Mouse (Mus musculus) heart, postnatal 25 days (tissue): ENCODE measurements at regions not wholly inside any gene's neighbourhood (a gene's known extent, or its start where the extent isn't known, plus 50 kb on each side); places are given as distances from the start of the nearest gene placed in this dataset.

Source experiments
- DNase-seq: peaks from one replicate; pipeline ENCODE4 v3.0.0; 2022; ENCODE audit warnings: low spot score
- intact Hi-C: fragments of 180-260 bp; cut with DNase I; formaldehyde crosslinking; loops from one replicate; pipeline ENCODE4 v1.15.1; 2025

DNA sequence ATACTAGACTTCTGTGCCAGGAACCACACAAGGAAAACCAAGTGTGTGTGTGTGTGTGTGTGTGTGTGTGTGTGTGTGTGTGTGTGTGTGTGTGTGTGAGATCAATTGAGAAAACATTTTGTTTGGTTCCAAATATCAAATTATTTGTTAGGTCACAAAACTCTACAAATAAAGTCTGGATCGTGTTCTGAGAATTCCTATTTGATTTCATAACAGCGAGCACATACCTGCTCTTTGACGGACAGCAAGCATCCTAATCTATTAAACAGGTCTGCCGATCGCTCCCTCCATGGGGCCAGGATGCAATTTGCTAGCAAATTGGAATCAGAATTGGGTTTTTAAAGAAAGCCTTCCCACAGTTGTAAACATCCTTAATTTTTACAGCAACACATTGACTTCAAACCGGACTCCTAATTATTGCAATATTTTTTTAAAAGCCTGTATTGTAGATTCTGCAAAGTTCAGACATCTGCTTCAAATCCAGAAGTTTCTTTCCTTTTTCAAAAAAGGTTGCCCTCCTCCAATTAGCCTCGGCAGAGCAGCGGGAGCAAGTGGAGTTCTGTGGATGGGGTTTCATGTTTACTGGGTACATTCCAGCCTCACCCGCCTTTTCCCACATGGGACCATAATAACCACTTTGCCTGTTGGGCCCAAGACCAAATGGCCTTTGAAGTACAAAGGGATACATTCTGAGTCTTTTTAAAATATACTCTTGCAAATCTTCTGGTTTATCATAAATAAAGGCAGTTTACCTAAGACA lies 223.2 kb downstream of the Fam49a start:
- intact Hi-C loops: no loop called here
- no peak for DNase-seq

DNA sequence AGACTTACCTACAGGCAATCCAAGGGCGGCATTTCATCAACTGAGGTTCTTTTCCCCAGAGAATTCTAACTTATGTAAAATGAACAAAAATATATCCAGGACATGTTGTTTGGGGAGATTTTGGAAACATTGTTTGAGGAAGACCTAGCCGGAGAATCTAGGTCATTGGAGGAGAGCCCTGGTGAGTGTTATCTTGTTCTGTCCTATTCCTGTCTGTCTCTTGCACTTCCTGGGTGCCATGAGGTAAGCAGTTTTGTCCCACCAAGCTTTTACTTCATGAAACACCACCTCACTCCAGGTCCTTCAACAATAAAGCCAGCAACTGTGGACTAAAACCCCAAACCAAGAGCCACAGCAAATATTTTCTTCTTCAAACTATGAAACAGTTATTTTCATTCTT lies 218.5 kb downstream of the Fam49a start:
- no peak for DNase-seq
- intact Hi-C loops: no loop called here

DNA sequence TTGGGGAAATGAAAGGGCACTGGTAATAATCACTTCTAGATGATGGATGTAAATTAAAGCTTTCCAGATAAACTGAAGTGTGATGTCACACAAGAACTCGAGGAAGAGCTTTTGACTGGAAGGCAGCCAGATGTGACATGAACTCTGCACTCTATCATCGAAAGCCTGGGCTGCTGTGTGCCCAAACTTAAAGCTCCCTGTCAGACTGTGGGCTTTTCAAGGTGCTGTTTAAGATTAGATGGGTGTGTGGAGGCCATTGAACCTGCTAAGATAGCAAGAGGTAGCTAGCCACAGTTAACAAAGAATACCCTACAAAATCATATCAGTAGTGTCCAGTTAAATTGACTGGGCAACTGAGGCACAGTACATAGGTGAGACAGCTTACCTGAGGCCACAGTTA lies 190.1 kb downstream of the Fam49a start:
- intact Hi-C loops: no loop called here
- DNase-seq: no peak

DNA sequence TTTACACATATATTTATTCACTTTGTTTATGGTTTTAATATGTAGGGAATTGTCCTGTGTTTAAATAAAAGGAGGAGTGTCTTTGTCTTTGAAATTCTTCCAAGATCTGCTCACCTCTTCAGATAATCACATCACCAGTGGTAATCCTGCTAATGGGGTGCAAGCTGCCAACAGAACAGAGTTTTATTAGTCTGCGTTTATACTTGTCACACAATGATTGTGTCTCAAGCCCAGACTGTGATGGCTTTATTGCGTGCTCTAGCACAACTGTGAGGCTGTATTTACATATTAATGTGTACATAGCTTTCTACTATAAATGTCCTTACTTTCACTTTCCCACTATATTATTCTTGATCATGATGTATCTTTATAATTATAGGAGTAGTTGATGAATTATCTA lies 184.8 kb downstream of the Fam49a start:
- no peak for DNase-seq

DNA sequence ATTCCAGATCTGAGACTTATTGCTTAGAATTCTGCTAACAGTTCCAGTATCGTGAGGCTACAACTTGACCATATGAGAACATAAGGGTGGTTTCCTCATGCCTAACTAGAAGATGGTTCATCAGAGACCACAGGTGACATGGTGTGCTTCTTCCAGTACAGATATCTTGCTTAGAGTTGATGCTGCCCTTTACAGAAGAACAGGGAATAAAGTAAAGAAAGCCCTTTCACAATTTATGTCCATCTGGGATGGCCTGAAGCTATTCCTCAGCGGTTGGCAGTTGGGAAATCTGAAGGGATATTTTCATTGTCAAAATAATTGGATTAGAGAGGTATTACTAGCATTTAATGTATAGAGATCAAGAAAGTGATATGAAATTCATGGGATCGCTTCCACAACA lies 184.3 kb downstream of the Fam49a start:
- no peak for DNase-seq
- intact Hi-C loops: no loop called here

More for the DNA sequence above, 184.8 kb downstream of the Fam49a start:
- intact Hi-C loops: no loop called here

DNA sequence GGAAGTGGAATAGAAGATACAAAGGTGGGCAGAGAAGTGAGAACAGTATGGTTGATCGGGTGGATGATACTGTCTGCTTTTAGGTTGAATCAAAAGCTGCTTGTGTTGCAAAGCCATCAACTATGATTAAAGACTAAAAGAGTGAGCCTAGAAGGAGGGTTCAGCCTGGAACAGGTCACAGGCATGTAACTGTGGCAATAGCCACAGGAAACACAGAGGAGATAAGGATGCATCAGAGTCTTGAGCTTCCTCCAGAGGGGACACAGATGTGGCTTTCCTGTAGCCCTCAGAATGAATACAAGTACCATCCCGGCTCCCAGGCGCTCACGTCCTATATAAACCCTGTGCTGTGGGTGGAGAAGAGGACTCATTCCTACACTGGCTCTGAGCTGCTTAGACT lies 180.9 kb downstream of the Fam49a start:
- DNase-seq: no peak
- intact Hi-C loops: no loop called here

DNA sequence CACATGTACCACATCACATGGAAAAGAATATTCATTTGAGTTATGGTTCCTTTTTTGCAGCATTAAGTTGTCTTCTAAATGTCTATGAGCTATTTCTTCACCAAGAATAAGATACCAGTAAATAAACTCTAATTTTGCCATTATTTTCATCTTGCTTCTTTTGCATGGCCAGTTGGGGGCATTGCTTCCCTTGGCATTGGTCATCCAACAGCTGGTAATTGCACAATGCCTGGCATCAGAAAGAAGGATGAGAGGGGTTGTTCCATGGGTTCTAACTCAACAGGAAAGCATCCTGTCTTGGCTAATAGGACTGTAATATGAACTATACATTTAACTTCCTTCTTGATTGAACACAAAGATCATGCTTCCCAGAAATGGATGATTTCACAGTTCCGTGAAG lies 174.4 kb downstream of the Fam49a start:
- DNase-seq: no peak
- intact Hi-C loops: loop anchor here (5.0 kb wide), 1 partner anchor 186 kb away; no protein-coding TSS in a partner anchor

DNA sequence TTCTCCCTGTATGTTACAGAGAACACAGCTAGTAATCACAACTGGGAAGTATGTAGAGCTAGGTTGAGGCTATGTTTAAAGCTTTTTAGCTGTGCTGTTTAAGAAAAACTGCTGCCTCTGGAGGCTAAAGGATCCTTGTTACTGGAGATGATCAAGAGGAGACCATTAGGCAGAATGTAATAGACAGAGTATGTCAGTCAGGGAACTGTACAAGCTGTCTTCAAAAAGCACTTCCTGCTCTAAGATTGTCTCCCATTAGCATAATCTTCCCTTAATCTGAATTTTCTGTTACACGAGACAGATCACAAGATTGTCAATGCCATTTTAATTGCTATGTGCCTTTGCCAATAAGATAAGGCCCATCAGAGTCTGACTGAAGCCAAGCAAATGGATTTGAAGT lies 170.7 kb downstream of the Fam49a start:
- intact Hi-C loops: no loop called here
- DNase-seq: no peak
